Mouse (Mus musculus) lung, postnatal 0 days (tissue): Measurements from ENCODE around the gene Crb1. TPM values are rescaled to one million over a fixed set of nuclear protein-coding genes. Genes with fewer than 3 reads are reported as not detected.

Experiments used
- ATAC-seq: fragments of 200-750 bp; cut with Nextera tagmentation; 2 replicates; pipeline ENCODE4 v1.8.0; 2017; ENCODE audit warnings: moderate library complexity
- DNase-seq: peaks from one replicate; pipeline ENCODE4 v3.0.0-alpha.2; 2016; ENCODE audit warnings: low spot score
- H3K27ac ChIP-seq: fragments of 300-500 bp; sonication (generic); 2 replicates; pipeline ENCODE4 v1.5.1; 2014; ENCODE audit warnings: antibody characterized with exemption, mild to moderate bottlenecking, low read length, mixed read lengths
- H3K27me3 ChIP-seq: fragments of 300-500 bp; sonication (generic); replicated peaks from 2 replicates; pipeline ENCODE4 v1.6.1; 2014; ENCODE audit warnings: low read length, mixed read lengths; ENCODE audit not compliant: insufficient read depth
- H3K36me3 ChIP-seq: fragments of 300-500 bp; sonication (generic); 2 replicates; pipeline ENCODE4 v1.6.1; 2014; ENCODE audit warnings: low read length, mixed read lengths; ENCODE audit not compliant: insufficient read depth
- H3K4me1 ChIP-seq: fragments of 300-500 bp; sonication (generic); 2 replicates; pipeline ENCODE4 v1.6.1; 2014; ENCODE audit warnings: antibody characterized with exemption, low read depth, low read length, mixed read lengths; ENCODE audit not compliant: insufficient read depth
- H3K4me2 ChIP-seq: fragments of 300-500 bp; sonication (generic); replicated peaks from 2 replicates; pipeline ENCODE4 v1.6.1; 2014; ENCODE audit warnings: low read depth, mild to moderate bottlenecking, low read length, moderate library complexity, mixed read lengths
- H3K4me3 ChIP-seq: fragments of 300-500 bp; sonication (generic); 2 replicates; pipeline ENCODE4 v1.5.1; 2014; ENCODE audit warnings: low read depth, low read length
- H3K9ac ChIP-seq: fragments of 300-500 bp; sonication (generic); replicated peaks from 2 replicates; pipeline ENCODE4 v1.6.1; 2014; ENCODE audit warnings: low read depth, mild to moderate bottlenecking
- H3K9me3 ChIP-seq: fragments of 300-500 bp; sonication (generic); 2 replicates; pipeline ENCODE4 v1.6.1; 2016; ENCODE audit warnings: low read length, mixed read lengths
- CTCF ChIP-seq: IDR thresholded peaks from 2 replicates; pipeline ENCODE4 v1.5.1; 2016; ENCODE audit warnings: antibody characterized with exemption, mild to moderate bottlenecking
- EP300 ChIP-seq: IDR thresholded peaks from 2 replicates; pipeline ENCODE4 v1.6.1; 2016; ENCODE audit warnings: antibody characterized with exemption, mild to moderate bottlenecking, control low read depth
- WGBS: fragments of 180-500 bp; shearing (Covaris S2); extraction: QIAGEN DNeasy Blood & Tissue Kit; methylation state at CpG from one replicate; pipeline ENCODE4 v1.1.7; 2014; 5-methylcytosine and 5-hydroxymethylcytosine counted together
- polyA plus RNA-seq: library from polyadenylated mRNA; unstranded; fragments of >200 nt; fragmentation: Nextera tagmentation; extraction: Ambion mirVana; gene quantifications from 2 replicates; pipeline ENCODE4 v1.2.1, GENCODE M21; 2015

Crb1 gene
- polyA plus RNA-seq, 1 experiment from 2014 or later: 0.10 TPM

DNA sequence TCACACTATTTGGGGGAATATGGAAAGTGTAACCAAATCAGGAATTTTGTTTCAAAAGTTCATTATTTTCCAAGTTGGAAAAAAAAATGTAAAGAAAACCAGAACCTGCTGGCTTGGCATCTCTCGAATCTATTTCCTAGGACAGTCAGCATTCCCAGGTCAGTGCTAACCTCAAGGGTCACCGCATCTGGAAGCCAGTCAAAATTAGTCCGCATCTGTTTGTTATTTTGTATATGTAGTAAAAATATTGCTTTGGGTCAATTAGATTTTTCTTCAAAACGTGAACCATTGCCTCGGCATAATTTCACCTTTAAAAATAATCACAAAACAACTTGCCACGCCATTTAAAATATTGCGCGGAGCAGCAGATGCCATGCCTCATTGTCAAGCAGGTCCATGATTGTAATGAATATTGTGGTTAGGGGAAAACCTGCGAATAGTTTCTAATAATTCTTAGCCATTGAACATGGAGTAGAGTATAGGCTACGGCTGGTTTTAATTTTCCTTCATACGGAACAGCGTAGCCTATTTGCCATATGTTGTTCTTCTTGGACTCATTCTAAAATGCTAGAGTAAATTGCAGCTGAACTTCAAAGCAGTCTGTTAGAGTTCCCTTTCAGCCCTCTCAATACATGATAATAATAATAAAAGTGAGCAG is 130.0 kb downstream of the Crb1 start:
- no peak for DNase-seq
- Histone ChIP-seq H3K4me1 (no peaks in the 10 kb centered on the region), H3K4me2 (no peak overlapping the region), H3K36me3 (no peaks in the 10 kb centered on the region), H3K27ac (no peak overlapping the region), H3K9ac (no peak overlapping the region), H3K9me3 (no peaks in the 10 kb centered on the region), H3K4me3 (no peak overlapping the region), H3K27me3 (no peaks in the 10 kb centered on the region)
- no peak for TF ChIP-seq EP300
- TF ChIP-seq CTCF: no peak
- 84% methylated on average over 12 of the region's 12 CpGs for WGBS
- ATAC-seq: no peak

DNA sequence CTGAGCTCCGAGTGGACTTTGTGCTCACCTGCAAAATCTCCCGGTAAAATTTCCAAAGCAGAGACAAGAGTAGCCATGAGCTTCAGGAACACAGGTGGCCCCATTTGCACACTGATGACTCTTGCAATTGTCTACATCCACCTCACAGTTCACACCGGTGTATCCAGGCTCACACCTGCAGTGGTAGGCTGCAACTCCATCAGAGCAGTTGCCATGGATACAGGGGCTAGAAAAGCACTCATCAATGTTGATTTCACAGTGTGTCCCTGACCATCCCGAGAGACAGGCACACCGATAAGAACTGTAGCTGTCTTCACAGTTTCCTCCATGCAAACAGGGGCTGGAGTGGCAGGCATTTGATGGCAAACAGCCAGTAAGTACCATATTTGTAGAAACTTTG is 140.1 kb downstream of the Crb1 start:
- WGBS: 63% methylated on average over 5 of the region's 5 CpGs
- H3K27me3 ChIP-seq: no peaks in the 10 kb centered on the region
- no peaks in the 10 kb centered on the region for H3K36me3 ChIP-seq
- H3K9me3 ChIP-seq: no peaks in the 10 kb centered on the region
- H3K4me3 ChIP-seq: no peak overlapping the region
- ATAC-seq: no peak
- TF ChIP-seq CTCF (no peak), EP300 (no peak)
- H3K27ac ChIP-seq: no peak overlapping the region
- DNase-seq: no peak
- H3K4me1 ChIP-seq: no peaks in the 10 kb centered on the region
- H3K9ac ChIP-seq: no peak overlapping the region
- no peak overlapping the region for H3K4me2 ChIP-seq

DNA sequence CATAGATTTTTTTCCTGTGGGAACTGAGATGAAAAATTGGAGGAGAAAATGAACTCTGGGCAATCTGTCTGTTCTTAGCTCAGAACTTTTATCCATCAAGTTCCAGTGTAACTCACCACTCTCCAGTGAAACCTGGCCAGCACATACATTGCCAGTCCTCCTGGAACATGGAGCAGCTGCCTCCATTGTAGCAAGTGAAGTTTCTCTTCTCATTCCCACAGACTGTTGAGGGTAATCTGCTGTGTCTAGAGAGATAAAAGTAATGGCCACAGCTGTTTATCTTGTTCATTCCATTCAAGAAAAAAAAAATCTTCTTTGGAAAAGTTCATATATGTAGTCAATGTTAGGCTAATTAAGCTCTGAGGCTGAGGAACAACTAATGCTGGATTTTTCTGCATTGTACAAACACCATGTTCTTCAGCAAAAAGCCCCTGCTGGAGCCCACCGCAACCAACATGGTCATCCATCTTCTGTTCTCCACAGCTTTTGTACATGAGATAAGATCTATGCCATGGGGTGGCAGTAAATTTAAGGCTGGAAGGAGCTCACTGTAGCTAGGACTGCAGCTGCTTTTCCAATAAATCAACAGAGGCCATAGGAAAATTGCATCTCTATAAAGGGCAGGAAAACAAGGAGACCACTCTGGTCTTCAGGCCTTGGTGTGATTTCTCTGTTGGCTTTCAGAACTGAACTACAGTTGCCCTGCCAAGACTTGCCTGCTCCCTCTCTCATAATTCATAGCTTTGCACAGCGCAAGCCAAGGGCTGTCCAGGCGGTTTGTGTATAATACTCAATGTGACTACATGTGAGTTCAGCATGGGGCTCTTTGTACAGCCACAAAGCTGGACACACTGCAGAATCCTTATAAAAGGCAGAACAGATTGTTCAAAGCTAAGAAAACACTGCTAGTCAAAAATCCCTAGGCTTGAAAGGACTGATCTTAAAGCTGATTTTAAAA is 142.0 kb downstream of the Crb1 start:
- no peaks in the 10 kb centered on the region for H3K27me3 ChIP-seq
- H3K27ac ChIP-seq: no peak overlapping the region; the same call in 1 of the 2 replicates
- ATAC-seq (peak; percentile 85), DNase-seq (peak; percentile 60)
- WGBS: 64% methylated on average over 3 of the region's 3 CpGs
- no peak overlapping the region for H3K4me2 ChIP-seq
- no peaks in the 10 kb centered on the region for H3K4me1 ChIP-seq
- H3K4me3 ChIP-seq: no peak overlapping the region
- no peaks in the 10 kb centered on the region for H3K36me3 ChIP-seq
- TF ChIP-seq CTCF (no peak), EP300 (peak; percentile 17; the same call in 1 of the 2 replicates)
- H3K9me3 ChIP-seq: no peaks in the 10 kb centered on the region
- H3K9ac ChIP-seq: no peak overlapping the region

DNA sequence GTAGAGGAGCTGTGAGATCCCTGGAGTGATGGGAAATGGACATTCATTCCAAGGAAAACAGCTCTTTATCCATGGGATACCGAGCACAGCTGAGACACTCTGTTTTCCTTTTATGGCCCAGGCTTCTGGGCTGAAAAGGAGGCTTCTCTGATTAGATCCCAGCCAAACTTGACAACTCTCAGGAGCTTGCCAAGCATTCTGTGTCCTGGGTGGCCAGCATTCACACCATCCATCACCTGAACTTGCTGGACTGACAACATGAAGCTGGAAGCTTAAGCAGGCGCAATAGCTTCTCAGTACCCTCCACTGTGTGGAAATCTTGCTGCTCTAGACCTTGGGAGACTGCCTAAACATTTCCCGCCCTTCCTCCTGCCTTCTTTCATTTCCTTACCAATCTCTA is 144.3 kb downstream of the Crb1 start:
- H3K36me3 ChIP-seq: no peaks in the 10 kb centered on the region
- H3K27me3 ChIP-seq: no peaks in the 10 kb centered on the region
- H3K9me3 ChIP-seq: no peaks in the 10 kb centered on the region
- DNase-seq: peak; percentile 65
- no peaks in the 10 kb centered on the region for H3K4me1 ChIP-seq
- TF ChIP-seq CTCF: no peak
- TF ChIP-seq EP300: no peak
- H3K9ac ChIP-seq: no peak overlapping the region
- H3K4me2 ChIP-seq: no peak overlapping the region
- peak; percentile 74 for ATAC-seq
- H3K27ac ChIP-seq: no peak overlapping the region
- H3K4me3 ChIP-seq: no peak overlapping the region
- 18% methylated on average over 3 of the region's 3 CpGs for WGBS

DNA sequence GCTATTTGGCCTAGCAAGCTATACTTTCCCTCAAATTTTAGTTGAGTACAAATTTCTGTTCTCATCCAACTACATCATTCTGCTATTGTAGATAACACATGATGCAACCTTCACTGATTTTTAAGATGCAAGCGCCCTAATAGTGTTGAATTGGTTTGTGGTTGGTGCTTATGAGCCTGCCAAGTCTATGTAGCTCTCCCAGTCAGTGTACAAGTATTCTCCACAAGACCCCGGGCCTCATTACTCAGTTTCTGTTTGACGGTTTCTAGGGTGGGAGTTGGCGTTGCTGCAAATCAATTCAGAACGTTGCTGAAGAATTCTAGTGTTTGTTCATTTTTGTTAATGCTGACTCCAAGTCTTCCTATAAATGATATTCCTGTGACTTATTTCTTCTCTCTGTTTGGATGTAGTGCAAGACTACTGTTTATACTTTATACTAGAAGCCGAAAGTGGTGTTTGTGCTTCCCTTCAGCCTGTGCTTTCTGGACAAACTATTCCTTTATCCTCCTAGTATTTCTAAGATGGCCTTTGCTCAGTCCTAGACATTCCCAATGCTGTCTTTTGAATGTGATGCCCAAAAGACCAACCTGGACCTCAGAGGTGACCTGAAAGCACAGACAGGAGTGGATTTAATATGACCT is 152.5 kb downstream of the Crb1 start:
- Histone ChIP-seq H3K27me3 (no peaks in the 10 kb centered on the region), H3K27ac (no peak overlapping the region), H3K4me3 (no peak overlapping the region), H3K9me3 (no peaks in the 10 kb centered on the region), H3K4me2 (no peak overlapping the region), H3K36me3 (no peaks in the 10 kb centered on the region), H3K4me1 (no peaks in the 10 kb centered on the region), H3K9ac (no peak overlapping the region)
- DNase-seq: no peak
- ATAC-seq: no peak
- WGBS: 60% methylated on average over 6 of the region's 6 CpGs
- TF ChIP-seq EP300 (no peak), CTCF (no peak)

DNA sequence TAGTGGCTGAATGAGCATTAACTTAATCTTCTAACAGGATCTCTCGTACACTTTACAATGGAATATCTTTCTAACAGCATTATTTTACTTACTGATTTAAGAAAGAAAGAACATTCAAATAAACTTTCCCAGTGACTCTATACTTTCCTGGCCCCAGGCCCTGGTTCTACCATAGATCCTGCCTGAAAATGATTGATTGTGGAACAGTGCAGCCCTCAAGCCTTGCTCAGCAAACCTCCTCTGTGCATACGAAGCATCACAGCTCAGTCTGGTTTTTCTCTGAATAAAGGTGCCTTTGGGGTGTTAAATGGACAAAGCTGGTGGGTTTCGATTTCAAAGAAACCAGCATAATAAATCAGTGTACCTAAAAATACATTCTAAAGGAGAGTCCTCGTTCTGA is 153.1 kb downstream of the Crb1 start:
- no peaks in the 10 kb centered on the region for H3K36me3 ChIP-seq
- TF ChIP-seq CTCF (no peak), EP300 (no peak)
- no peak overlapping the region for H3K27ac ChIP-seq
- H3K4me3 ChIP-seq: no peak overlapping the region
- no peaks in the 10 kb centered on the region for H3K9me3 ChIP-seq
- no peaks in the 10 kb centered on the region for H3K27me3 ChIP-seq
- H3K9ac ChIP-seq: no peak overlapping the region
- DNase-seq (no peak), ATAC-seq (no peak)
- 77% methylated on average over 4 of the region's 4 CpGs for WGBS
- H3K4me1 ChIP-seq: no peaks in the 10 kb centered on the region
- H3K4me2 ChIP-seq: no peak overlapping the region
